Mouse (Mus musculus): ENCODE measurements around the gene Timm10. TPM values are rescaled to one million over a fixed set of nuclear protein-coding genes. Genes with fewer than 3 reads are reported as not detected.

Gene Timm10
- polyA plus RNA-seq, 1 experiment: 90.3 TPM

GRCm38 (mm10) chr2:84841905-84842304 is 15.1 kb downstream of the Timm10 start:
- H3K4me1 ChIP-seq (ENCODE audit: control insufficient read depth, insufficient read depth, low read length): peaks cover 10% of the 10 kb centered on the region; the same call in 1 of the 2 replicates
- TF ChIP-seq POLR2A (IDR thresholded peaks at IDR 0.05; ENCODE audit: low read depth, low read length) (no peak), CTCF (conservative IDR thresholded peaks at IDR 0.05; ENCODE audit: insufficient read depth, insufficient read length, low read depth, low read length) (no peak)
- H3K36me3 ChIP-seq (ENCODE audit: control insufficient read depth, insufficient read depth, low read length): no peaks in the 10 kb centered on the region
- no peak overlapping the region for H3K4me3 ChIP-seq (ENCODE audit: insufficient read depth, low read depth, low read length)
- peaks cover 4% of the 10 kb centered on the region; the same call in 1 of the 2 replicates for H3K27me3 ChIP-seq (replicated peaks; ENCODE audit: control insufficient read depth, insufficient read depth, low read length)
- DNase-seq: no peak
- H3K27ac ChIP-seq (ENCODE audit: insufficient read depth, low read depth, low read length): no peak overlapping the region

GRCm38 (mm10) chr2:84843654-84844053 is 16.9 kb downstream of the Timm10 start:
- Histone ChIP-seq H3K27me3 (replicated peaks; ENCODE audit: control insufficient read depth, insufficient read depth, low read length) (peaks cover 4% of the 10 kb centered on the region; the same call in 1 of the 2 replicates), H3K27ac (ENCODE audit: insufficient read depth, low read depth, low read length) (no peak overlapping the region), H3K4me3 (ENCODE audit: insufficient read depth, low read depth, low read length) (no peak overlapping the region), H3K36me3 (ENCODE audit: control insufficient read depth, insufficient read depth, low read length) (no peaks in the 10 kb centered on the region), H3K4me1 (ENCODE audit: control insufficient read depth, insufficient read depth, low read length) (peaks cover 10% of the 10 kb centered on the region; the same call in 1 of the 2 replicates)
- 79% methylated on average over 6 of the region's 6 CpGs for WGBS
- TF ChIP-seq CTCF (conservative IDR thresholded peaks at IDR 0.05; ENCODE audit: insufficient read depth, insufficient read length, low read depth, low read length) (no peak), POLR2A (IDR thresholded peaks at IDR 0.05; ENCODE audit: low read depth, low read length) (no peak)
- DNase-seq: no peak

- H3K4me1 ChIP-seq (ENCODE audit: control insufficient read depth, insufficient read depth, low read length): peaks cover 5% of the 10 kb centered on the region; the same call in 1 of the 2 replicates
- H3K27me3 ChIP-seq (replicated peaks; ENCODE audit: control insufficient read depth, insufficient read depth, low read length): peaks cover 4% of the 10 kb centered on the region; the same call in 1 of the 2 replicates
- H3K36me3 ChIP-seq (ENCODE audit: control insufficient read depth, insufficient read depth, low read length): no peaks in the 10 kb centered on the region
- DNase-seq: no peak
- no peak overlapping the region for H3K4me3 ChIP-seq (ENCODE audit: insufficient read depth, low read depth, low read length)
- WGBS: 71% methylated on average over 1 of the region's 1 CpGs
- H3K27ac ChIP-seq (ENCODE audit: insufficient read depth, low read depth, low read length): no peak overlapping the region
- TF ChIP-seq POLR2A (IDR thresholded peaks at IDR 0.05; ENCODE audit: low read depth, low read length): no peak
- TF ChIP-seq CTCF (conservative IDR thresholded peaks at IDR 0.05; ENCODE audit: insufficient read depth, insufficient read length, low read depth, low read length): no peak
Observed at GRCm38 (mm10) chr2:84845226-84845625, 18.4 kb downstream of the Timm10 start.

GRCm38 (mm10) chr2:84850407-84851129 is 23.8 kb downstream of the Timm10 start:
- no peak overlapping the region for H3K27ac ChIP-seq (ENCODE audit: insufficient read depth, low read depth, low read length)
- H3K4me3 ChIP-seq (ENCODE audit: insufficient read depth, low read depth, low read length): no peak overlapping the region

GRCm38 (mm10) chr2:84851130-84852040 is 24.6 kb downstream of the Timm10 start:
- no peak for TF ChIP-seq POLR2A (IDR thresholded peaks at IDR 0.05; ENCODE audit: low read depth, low read length)
- no peak for TF ChIP-seq CTCF (conservative IDR thresholded peaks at IDR 0.05; ENCODE audit: insufficient read depth, insufficient read length, low read depth, low read length)
- peak overlapping the region; percentile 74; the same call in 1 of the 2 replicates for H3K27ac ChIP-seq (ENCODE audit: insufficient read depth, low read depth, low read length)
- H3K36me3 ChIP-seq (ENCODE audit: control insufficient read depth, insufficient read depth, low read length): no peaks in the 10 kb centered on the region
- 33% methylated on average over 23 of the region's 23 CpGs for WGBS
- H3K4me3 ChIP-seq (ENCODE audit: insufficient read depth, low read depth, low read length): no peak overlapping the region
- H3K4me1 ChIP-seq (ENCODE audit: control insufficient read depth, insufficient read depth, low read length): peaks cover 3% of the 10 kb centered on the region; the same call in 1 of the 2 replicates
- DNase-seq: peak; percentile 88
- no peaks in the 10 kb centered on the region for H3K27me3 ChIP-seq (replicated peaks; ENCODE audit: control insufficient read depth, insufficient read depth, low read length)

More at GRCm38 (mm10) chr2:84850407-84851129, 23.8 kb downstream of the Timm10 start:
- Histone ChIP-seq H3K4me1 (ENCODE audit: control insufficient read depth, insufficient read depth, low read length) (peaks cover 3% of the 10 kb centered on the region; the same call in 1 of the 2 replicates), H3K27me3 (replicated peaks; ENCODE audit: control insufficient read depth, insufficient read depth, low read length) (no peaks in the 10 kb centered on the region), H3K36me3 (ENCODE audit: control insufficient read depth, insufficient read depth, low read length) (no peaks in the 10 kb centered on the region)
- DNase-seq: no peak
- TF ChIP-seq POLR2A (IDR thresholded peaks at IDR 0.05; ENCODE audit: low read depth, low read length): no peak
- no peak for TF ChIP-seq CTCF (conservative IDR thresholded peaks at IDR 0.05; ENCODE audit: insufficient read depth, insufficient read length, low read depth, low read length)
- 60% methylated on average over 7 of the region's 7 CpGs for WGBS

- peak; percentile 92 for TF ChIP-seq CTCF (conservative IDR thresholded peaks at IDR 0.05; ENCODE audit: insufficient read depth, insufficient read length, low read depth, low read length)
- no peak for TF ChIP-seq POLR2A (IDR thresholded peaks at IDR 0.05; ENCODE audit: low read depth, low read length)
- no peaks in the 10 kb centered on the region for H3K27me3 ChIP-seq (replicated peaks; ENCODE audit: control insufficient read depth, insufficient read depth, low read length)
- no peak overlapping the region for H3K4me3 ChIP-seq (ENCODE audit: insufficient read depth, low read depth, low read length)
- 49% methylated on average over 2 of the region's 2 CpGs for WGBS
- peaks cover 3% of the 10 kb centered on the region; the same call in 1 of the 2 replicates for H3K4me1 ChIP-seq (ENCODE audit: control insufficient read depth, insufficient read depth, low read length)
- H3K27ac ChIP-seq (ENCODE audit: insufficient read depth, low read depth, low read length): no peak overlapping the region
- DNase-seq: peak; percentile 73
- H3K36me3 ChIP-seq (ENCODE audit: control insufficient read depth, insufficient read depth, low read length): no peaks in the 10 kb centered on the region
Observed at GRCm38 (mm10) chr2:84855732-84856131, 28.9 kb downstream of the Timm10 start.

Measured in kidney, adult 2 months (tissue).